Mouse (Mus musculus) small intestine, adult 10 weeks (tissue): ENCODE data around the gene Tbc1d23. TPM values are rescaled to one million over a fixed set of nuclear protein-coding genes. Genes with fewer than 3 reads are reported as not detected.

Experiments used
- polyA plus RNA-seq: library from polyadenylated mRNA; stranded (reverse); fragments of 350-450 nt; fragmentation: Illumina TruSeq; extraction: RNeasy Lipid Tissue Mini Kit (QIAGEN cat#74804); gene quantifications from one replicate; pipeline ENCODE4 v1.2.3, GENCODE M21; 2014; ENCODE audit warnings: low replicate concordance

Tbc1d23 gene
- polyA plus RNA-seq, result 102 TPM

GRCm38 (mm10) chr16:57231089-57231936 lies at the start of gene Tbc1d23:
Gene Tbc1d23, minus strand, starts transcription at chr16:57231504.

GRCm38 (mm10) chr16:57166611-57167513 lies 64.4 kb downstream of the Tbc1d23 start, which contains the start of gene Nit2:
Gene Nit2, minus strand, starts transcription at chr16:57167341.

GRCm38 (mm10) chr16:57120913-57121815 lies 110.1 kb downstream of the Tbc1d23 start, which contains the start of gene Tomm70a:
Gene Tomm70a, plus strand, starts transcription at chr16:57121703.

Other genes with a start within 250 kb of the Tbc1d23 start
- not detected for gene Tmem45a2, start 160.1 kb downstream of the Tbc1d23 start, polyA plus RNA-seq
- gene Tomm70a, start 109.8 kb downstream of the Tbc1d23 start, polyA plus RNA-seq, result 235 TPM
- gene Nit2, start 64.2 kb downstream of the Tbc1d23 start, polyA plus RNA-seq, result 59.2 TPM
- gene Tmem30c, start 61.4 kb upstream of the Tbc1d23 start, polyA plus RNA-seq, result not detected
- gene Filip1l, start 121.6 kb upstream of the Tbc1d23 start, polyA plus RNA-seq, result 86.8 TPM